Mouse (Mus musculus): ENCODE data around the gene Rnf39. TPM values are rescaled to one million over a fixed set of nuclear protein-coding genes. Genes with fewer than 3 reads are reported as not detected.

The Rnf39 gene
- polyA plus RNA-seq, 1 experiment = not detected

- TF ChIP-seq POLR2A (IDR thresholded peaks at IDR 0.05; ENCODE audit: borderline replicate concordance, control insufficient read depth, low read depth, low read length) (no peak), CTCF (IDR thresholded peaks at IDR 0.05; ENCODE audit: control insufficient read depth, insufficient read depth, low read length) (no peak)
- 76% methylated on average over 10 of the region's 10 CpGs for WGBS
- no peaks in the 10 kb centered on the region for H3K4me1 ChIP-seq (ENCODE audit: control insufficient read depth, insufficient read depth, low read length)
These were observed 15.1 kb upstream of the Rnf39 start for GRCm38 (mm10) chr17:36927496-36928120.

GRCm38 (mm10) chr17:36929236-36929932, 13.3 kb upstream of the Rnf39 start:
- no peak overlapping the region for H3K27ac ChIP-seq (ENCODE audit: control insufficient read depth, insufficient read depth, low read depth, low read length, poor library complexity)
- WGBS = 65% methylated on average over 12 of the region's 12 CpGs
- H3K4me3 ChIP-seq (replicated peaks; ENCODE audit: control insufficient read depth, low read depth, low read length) = no peak overlapping the region
- no peaks in the 10 kb centered on the region for H3K4me1 ChIP-seq (ENCODE audit: control insufficient read depth, insufficient read depth, low read length)
- TF ChIP-seq CTCF (IDR thresholded peaks at IDR 0.05; ENCODE audit: control insufficient read depth, insufficient read depth, low read length) (no peak), POLR2A (IDR thresholded peaks at IDR 0.05; ENCODE audit: borderline replicate concordance, control insufficient read depth, low read depth, low read length) (no peak)

More at GRCm38 (mm10) chr17:36927496-36928120, 15.1 kb upstream of the Rnf39 start:
- Histone ChIP-seq H3K4me3 (replicated peaks; ENCODE audit: control insufficient read depth, low read depth, low read length) (no peak overlapping the region), H3K27ac (ENCODE audit: control insufficient read depth, insufficient read depth, low read depth, low read length, poor library complexity) (no peak overlapping the region)

- WGBS = 67% methylated on average over 6 of the region's 6 CpGs
- TF ChIP-seq CTCF (IDR thresholded peaks at IDR 0.05; ENCODE audit: control insufficient read depth, insufficient read depth, low read length) (no peak), POLR2A (IDR thresholded peaks at IDR 0.05; ENCODE audit: borderline replicate concordance, control insufficient read depth, low read depth, low read length) (no peak)
- Histone ChIP-seq H3K4me1 (ENCODE audit: control insufficient read depth, insufficient read depth, low read length) (no peaks in the 10 kb centered on the region), H3K4me3 (replicated peaks; ENCODE audit: control insufficient read depth, low read depth, low read length) (no peak overlapping the region), H3K27ac (ENCODE audit: control insufficient read depth, insufficient read depth, low read depth, low read length, poor library complexity) (no peak overlapping the region)
These were observed 12.5 kb upstream of the Rnf39 start for GRCm38 (mm10) chr17:36930233-36930632.

- WGBS = 78% methylated on average over 4 of the region's 4 CpGs
- no peak for TF ChIP-seq CTCF (IDR thresholded peaks at IDR 0.05; ENCODE audit: control insufficient read depth, insufficient read depth, low read length)
- no peak for TF ChIP-seq POLR2A (IDR thresholded peaks at IDR 0.05; ENCODE audit: borderline replicate concordance, control insufficient read depth, low read depth, low read length)
- no peak overlapping the region for H3K4me3 ChIP-seq (replicated peaks; ENCODE audit: control insufficient read depth, low read depth, low read length)
- no peak overlapping the region for H3K27ac ChIP-seq (ENCODE audit: control insufficient read depth, insufficient read depth, low read depth, low read length, poor library complexity)
- H3K4me1 ChIP-seq (ENCODE audit: control insufficient read depth, insufficient read depth, low read length) = no peaks in the 10 kb centered on the region
These were observed 11.6 kb upstream of the Rnf39 start for GRCm38 (mm10) chr17:36931130-36931529.

- Histone ChIP-seq H3K4me3 (replicated peaks; ENCODE audit: control insufficient read depth, low read depth, low read length) (no peak overlapping the region), H3K27ac (ENCODE audit: control insufficient read depth, insufficient read depth, low read depth, low read length, poor library complexity) (no peak overlapping the region), H3K4me1 (ENCODE audit: control insufficient read depth, insufficient read depth, low read length) (no peaks in the 10 kb centered on the region)
- 36% methylated on average over 2 of the region's 2 CpGs for WGBS
- TF ChIP-seq POLR2A (IDR thresholded peaks at IDR 0.05; ENCODE audit: borderline replicate concordance, control insufficient read depth, low read depth, low read length) (no peak), CTCF (IDR thresholded peaks at IDR 0.05; ENCODE audit: control insufficient read depth, insufficient read depth, low read length) (no peak)
These were observed 10.9 kb upstream of the Rnf39 start for GRCm38 (mm10) chr17:36931806-36932205.

- Histone ChIP-seq H3K4me3 (replicated peaks; ENCODE audit: control insufficient read depth, low read depth, low read length) (no peak overlapping the region), H3K4me1 (ENCODE audit: control insufficient read depth, insufficient read depth, low read length) (no peaks in the 10 kb centered on the region), H3K27ac (ENCODE audit: control insufficient read depth, insufficient read depth, low read depth, low read length, poor library complexity) (no peak overlapping the region)
- TF ChIP-seq POLR2A (IDR thresholded peaks at IDR 0.05; ENCODE audit: borderline replicate concordance, control insufficient read depth, low read depth, low read length) (no peak), CTCF (IDR thresholded peaks at IDR 0.05; ENCODE audit: control insufficient read depth, insufficient read depth, low read length) (no peak)
- WGBS = 74% methylated on average over 2 of the region's 2 CpGs
These were observed 4.7 kb upstream of the Rnf39 start for GRCm38 (mm10) chr17:36938056-36938455.

GRCm38 (mm10) chr17:36942391-36942790, 327 bp upstream of the Rnf39 start:
- WGBS = 3% methylated on average over 10 of the region's 10 CpGs
- no peak overlapping the region for H3K4me3 ChIP-seq (replicated peaks; ENCODE audit: control insufficient read depth, low read depth, low read length)

GRCm38 (mm10) chr17:36943691-36944090, 973 bp downstream of the Rnf39 start:
- Histone ChIP-seq H3K4me3 (replicated peaks; ENCODE audit: control insufficient read depth, low read depth, low read length) (no peak overlapping the region), H3K4me1 (ENCODE audit: control insufficient read depth, insufficient read depth, low read length) (no peaks in the 10 kb centered on the region), H3K27ac (ENCODE audit: control insufficient read depth, insufficient read depth, low read depth, low read length, poor library complexity) (no peak overlapping the region)
- TF ChIP-seq POLR2A (IDR thresholded peaks at IDR 0.05; ENCODE audit: borderline replicate concordance, control insufficient read depth, low read depth, low read length) (no peak), CTCF (IDR thresholded peaks at IDR 0.05; ENCODE audit: control insufficient read depth, insufficient read depth, low read length) (no peak)
- 10% methylated on average over 5 of the region's 5 CpGs for WGBS

More at GRCm38 (mm10) chr17:36942391-36942790, 327 bp upstream of the Rnf39 start:
- Histone ChIP-seq H3K4me1 (ENCODE audit: control insufficient read depth, insufficient read depth, low read length) (no peaks in the 10 kb centered on the region), H3K27ac (ENCODE audit: control insufficient read depth, insufficient read depth, low read depth, low read length, poor library complexity) (no peak overlapping the region)
- TF ChIP-seq POLR2A (IDR thresholded peaks at IDR 0.05; ENCODE audit: borderline replicate concordance, control insufficient read depth, low read depth, low read length) = no peak
- no peak for TF ChIP-seq CTCF (IDR thresholded peaks at IDR 0.05; ENCODE audit: control insufficient read depth, insufficient read depth, low read length)

Data from bone marrow, adult 2 months (tissue).